Mouse (Mus musculus) mature B cell (primary cell): ENCODE measurements around the gene Zdhhc9.
"Not testable (repeated sequence)": the region's sequence is repeated elsewhere in the genome, so short reads cannot be mapped to it uniquely, and the experiment has no call there.

Experiments used
- in situ Hi-C: fragments of 300-500 bp; cut with MboI; formaldehyde crosslinking; loops from 2 replicates; pipeline ENCODE4 v1.14.3; 2019

Gene Zdhhc9

DNA sequence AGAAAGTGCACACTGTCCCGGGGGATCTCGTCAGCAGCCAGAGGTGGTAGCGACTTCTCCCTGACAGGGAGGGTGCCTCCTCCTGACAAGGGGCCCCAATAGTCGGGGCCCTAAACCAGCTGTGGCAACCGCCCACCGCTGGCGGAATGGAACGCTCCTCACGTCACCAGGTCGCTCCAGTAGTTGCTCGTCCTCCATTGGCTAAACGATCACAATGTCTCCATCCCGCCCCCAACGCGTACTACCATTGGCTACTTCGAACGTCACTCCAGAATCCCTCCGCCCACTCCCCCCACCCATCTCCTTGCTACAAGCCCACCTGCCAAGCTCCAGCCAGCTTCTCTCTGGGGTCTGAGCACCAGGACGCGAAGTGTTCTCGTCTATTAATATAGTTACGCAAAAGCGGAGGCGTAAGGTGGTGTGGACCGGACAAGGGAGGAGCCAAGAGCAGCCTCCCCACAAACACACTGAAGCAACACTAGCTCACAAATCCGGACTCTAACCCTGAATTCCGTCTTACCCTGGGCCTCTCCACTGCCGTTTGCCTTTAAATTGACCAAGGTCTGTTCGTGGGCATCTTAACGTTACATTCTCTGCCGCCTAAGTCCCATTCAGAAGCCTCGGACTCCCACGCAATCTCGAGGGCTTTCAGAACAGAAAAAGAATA lies at the start of gene Zdhhc9:
TSS of gene Zdhhc9 (minus strand) at position 360 of the 667 bp plus-strand sequence.
- in situ Hi-C loops, result no loop called here

DNA sequence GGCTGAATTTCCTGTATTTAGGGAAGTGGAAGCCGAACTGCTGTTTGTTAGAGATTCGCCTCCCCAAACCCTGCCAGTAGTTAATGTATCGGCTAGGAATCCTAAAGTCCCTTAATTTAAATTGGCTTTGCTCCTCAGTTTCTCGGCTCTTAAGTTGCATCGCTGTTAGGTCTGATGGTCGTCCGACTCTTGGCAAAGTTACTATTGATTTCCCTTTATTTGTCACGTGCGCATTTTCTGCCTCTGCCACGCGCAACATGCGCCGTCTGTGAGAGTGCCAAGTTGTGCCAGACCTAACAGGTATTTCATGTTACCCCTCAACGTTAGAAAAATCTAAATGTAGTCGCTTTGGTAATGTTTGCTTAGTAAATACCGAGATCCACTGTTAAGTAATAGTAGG lies 48.3 kb upstream of the Zdhhc9 start:
- in situ Hi-C loops, result no loop called here

DNA sequence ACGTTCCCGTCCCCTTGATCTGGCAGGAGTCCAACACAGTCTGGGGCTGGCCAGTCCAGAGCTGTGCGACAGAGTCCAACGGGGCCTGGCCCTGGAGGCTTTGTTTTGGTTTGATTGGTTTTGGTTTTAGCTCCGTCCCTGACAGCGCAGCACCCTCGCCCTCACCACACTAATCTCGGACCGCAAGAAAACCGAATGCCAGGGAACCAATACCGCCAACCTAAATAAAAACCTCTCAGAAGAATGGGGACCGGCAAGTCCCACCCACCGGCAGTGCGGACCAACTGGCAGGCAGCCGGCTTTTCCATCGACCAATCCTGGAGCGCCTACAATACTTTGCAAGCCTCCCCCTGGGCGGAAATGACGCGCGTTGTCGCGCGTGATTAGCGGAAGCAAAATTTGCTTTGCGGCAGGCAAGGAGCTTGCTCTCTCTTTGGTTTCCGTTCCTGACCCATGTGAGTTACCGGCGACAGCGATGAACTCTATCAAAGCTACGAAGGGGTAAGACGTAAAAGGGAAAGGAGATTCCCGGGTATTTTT lies 47.9 kb upstream of the Zdhhc9 start, which contains the start of gene Utp14a:
TSS of gene Utp14a (plus strand) at position 395 of the 540 bp plus-strand sequence.
- in situ Hi-C loops, result no loop called here

DNA sequence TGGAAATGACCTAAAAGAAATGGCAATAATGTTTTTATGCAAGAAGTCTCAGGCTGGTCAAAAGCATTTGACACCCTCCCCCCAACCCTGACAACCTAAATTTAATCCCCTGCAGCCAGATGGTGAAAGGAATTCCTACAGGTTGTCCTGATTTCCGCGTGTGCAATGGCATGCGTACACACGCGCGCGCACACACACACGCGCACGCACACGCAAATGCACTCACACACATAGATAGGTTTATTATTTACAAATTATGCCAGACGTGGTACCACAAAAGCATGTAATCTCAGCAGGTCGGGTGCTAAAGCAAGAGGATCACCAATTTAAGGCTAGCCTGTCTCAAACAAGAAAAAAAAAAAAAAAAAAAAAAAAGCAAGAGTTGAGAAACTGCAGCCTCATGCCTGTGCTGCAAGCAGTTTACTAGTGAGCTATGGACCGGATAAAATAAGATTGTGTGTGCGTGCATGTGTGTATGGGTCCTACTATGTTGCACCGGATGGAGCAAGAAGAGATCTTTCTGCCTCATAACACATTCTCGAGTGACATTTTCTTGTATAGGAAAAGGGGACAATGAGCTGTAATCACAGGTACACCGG lies 47.3 kb upstream of the Zdhhc9 start:
- in situ Hi-C loops, result no loop called here

DNA sequence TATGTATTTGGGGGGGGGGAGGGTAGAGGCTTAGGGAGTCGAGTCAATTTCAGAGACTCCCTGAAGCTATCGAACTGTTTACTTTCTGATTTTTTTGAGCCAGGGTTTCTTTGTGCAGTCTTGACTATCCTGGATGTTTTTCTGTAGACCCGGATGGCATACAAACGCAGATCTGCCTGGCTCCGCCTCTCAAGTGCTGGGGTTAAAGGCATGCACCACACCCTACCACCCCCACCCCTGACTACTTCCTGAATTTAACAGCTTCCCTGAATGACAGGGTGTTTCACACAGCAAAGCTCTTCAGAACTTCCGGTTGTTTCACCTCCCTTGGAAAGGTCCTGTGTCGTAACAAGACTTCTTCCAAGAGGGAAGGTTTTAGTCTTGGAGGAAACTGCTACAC lies 25.7 kb upstream of the Zdhhc9 start:
- in situ Hi-C loops, result no loop called here

DNA sequence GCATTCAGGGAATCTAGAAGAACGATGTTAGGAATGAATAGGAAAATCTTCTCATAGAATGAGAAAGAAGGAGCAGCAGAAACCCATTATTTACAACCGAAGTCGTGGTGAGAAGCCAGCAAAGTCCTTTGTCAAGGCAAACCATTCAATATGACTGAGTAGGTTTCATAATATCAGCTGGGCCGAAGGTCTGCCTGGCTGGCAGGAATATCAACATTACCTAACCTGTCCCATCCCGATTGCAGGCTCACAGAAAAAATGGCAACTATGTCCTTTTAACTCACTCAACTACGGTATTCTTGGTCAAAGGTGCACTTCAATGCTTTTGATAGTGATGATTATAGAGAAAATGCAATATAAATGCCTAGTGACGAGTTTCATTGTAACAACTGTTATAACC lies 17.5 kb upstream of the Zdhhc9 start:
- in situ Hi-C loops, result no loop called here

DNA sequence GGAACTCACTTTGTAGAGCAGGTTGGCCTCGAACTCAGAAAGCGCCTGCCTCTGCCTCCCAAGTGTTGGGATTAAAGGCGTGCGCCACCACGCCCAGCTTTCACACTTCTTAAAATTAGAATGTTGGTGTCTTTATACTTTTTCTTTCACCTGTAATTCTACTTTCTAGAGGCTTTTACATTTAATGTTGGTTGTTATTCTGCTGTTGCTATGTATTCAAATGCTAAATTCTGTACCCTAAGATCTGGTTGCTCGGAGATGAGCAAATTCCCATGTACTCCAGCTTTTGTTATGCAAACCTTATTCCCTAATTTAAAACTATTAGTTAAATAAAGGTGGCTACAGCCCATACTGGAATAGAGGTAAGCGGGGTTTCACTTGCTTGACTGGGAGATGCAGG lies 14.0 kb upstream of the Zdhhc9 start:
- in situ Hi-C loops, result no loop called here

DNA sequence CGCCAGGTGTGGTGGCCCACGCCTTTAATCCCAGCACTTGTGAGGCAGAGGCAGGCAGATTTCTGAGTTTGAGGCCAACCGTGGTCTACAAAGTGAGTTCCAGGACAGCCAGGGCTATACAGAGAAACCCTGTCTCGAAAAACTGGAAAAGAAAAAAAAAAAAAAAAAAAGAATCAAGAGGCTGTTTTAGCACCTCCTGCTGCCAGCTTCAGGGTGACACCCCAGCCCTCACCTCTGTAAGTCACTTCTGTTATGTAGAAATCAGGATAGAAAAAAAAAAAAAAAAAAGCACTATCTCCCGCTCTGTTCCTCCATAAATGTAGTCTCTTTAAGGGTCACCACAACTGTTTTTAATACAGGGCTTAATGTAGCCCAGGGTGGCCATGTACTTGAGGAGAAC lies 10.8 kb upstream of the Zdhhc9 start:
- in situ Hi-C loops, result no loop called here

DNA sequence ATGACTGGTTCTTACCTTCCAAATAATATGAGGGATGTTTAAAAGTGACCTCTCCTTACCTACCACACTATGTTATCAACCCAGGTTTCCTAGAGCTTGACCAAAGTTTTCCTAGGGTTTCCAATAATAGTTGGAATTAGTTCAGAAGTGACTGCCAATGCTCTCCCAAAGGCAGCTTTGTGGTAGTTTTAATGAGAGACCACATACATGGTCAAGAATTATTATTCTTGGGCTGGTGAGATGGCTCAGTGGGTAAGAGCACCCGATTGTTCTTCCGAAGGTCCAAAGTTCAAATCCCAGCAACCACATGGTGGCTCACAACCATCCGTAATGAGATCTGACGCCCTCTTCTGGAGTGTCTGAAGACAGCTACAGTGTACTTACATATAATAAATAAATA lies 1.1 kb upstream of the Zdhhc9 start:
- in situ Hi-C loops, result not testable (repeated sequence)

DNA sequence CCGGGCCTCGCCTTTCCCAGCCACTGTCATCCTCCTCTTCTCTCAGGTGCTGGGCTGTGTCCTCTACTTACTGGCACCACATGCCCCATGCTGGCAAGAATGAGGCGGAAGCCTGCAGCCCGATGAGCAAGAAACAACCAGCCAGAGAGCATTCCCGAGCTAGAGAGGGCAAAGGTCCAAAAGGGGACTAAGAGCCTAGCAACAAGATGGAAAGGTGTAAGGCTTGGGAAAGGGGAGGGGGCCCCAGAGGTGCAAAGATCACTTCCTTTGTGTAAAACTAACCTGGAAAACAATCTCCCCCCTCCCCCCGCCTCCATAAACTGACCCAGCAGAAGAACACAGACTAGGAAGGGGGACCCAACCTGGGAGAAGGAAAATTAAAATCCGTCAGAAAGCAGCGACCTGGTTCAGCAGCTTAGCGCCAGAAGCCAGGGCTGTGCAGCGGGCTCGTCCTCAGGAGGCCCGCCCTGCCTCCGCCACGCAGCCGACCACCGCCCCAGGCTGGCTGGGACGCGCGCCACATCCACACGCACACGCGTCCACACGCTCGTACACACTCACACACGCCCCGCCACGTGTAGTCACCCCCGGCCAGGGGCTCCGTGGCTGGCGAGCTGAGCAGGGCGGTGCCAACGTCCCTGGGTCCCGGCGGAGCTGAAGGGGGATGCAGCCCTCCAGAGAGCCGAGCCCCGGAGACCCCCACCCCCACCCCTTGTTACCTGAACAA lies 754 bp downstream of the Zdhhc9 start:
- in situ Hi-C loops, result no loop called here

DNA sequence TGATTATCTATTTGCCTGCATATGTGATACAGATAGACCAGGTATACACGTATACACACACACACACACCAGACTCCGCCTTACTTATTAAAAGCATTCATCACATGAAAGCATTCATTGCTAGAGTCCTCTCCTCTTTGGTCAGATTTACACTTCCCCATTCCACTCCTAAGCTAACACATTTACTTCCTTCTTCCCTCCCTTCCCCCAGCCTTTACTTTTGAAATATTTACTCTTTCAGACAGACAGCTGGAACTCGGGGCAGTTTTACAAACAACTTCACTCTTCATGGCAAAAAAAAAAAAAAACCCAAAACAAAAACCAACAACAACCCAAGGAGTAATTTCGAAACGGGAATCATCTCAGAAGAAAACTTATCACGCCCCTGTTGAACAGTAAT lies 4.2 kb downstream of the Zdhhc9 start:
- in situ Hi-C loops, result no loop called here

DNA sequence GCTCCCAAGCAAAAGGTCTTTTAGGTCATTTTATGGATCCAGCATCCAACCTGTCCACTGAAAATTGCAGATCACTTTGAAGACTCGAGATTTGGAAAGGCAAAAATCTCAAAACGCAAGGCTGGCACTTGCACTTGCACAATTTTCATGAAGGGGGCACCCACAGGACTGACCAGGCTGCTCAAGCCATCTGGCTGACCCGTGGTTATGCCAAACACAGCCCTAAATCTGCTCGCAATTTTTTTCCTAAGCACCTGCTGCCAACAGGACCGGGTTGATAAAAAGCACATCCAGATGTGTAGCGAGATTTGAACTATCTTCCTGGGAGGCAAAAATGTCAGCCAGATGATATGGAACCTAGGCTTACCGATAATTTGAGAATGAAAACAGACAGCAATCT lies 4.9 kb downstream of the Zdhhc9 start:
- in situ Hi-C loops, result no loop called here

DNA sequence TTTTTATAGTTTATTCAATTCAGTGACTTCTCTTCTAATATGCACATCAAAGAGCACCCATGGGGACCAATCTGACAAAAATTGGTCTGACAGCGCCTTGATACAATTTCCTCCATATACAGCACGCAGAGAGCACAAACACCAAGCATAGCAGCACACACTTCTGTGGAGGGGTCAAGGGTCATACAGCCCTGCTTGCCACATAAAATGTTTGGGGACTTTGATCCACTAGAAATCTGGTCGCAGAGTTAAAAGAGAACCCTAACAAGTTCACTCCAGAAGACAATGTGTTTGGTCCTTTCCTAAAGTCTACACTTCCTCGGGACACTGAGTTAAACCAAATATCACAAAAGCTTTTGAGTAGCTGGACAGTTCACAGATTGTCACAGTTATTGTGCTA lies 5.7 kb downstream of the Zdhhc9 start:
- in situ Hi-C loops, result no loop called here

DNA sequence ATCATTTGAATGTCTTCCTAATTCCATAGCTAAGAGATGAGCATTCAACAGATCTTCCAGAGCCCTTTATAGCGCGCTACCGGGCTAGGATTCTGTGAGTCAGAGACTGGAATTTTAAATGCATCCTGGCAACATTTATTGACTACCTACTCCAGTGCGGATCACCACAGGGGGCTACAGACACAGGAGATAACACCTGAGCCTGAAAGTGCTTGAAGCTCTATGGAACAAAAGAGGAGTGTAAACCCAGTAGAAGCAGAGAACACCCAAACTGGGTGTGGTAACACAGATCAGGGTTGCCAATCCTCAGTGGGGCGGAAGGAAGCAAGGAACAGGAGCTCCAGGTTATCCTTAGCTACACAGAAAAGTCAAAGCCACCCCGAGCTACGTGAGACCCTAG lies 6.2 kb downstream of the Zdhhc9 start:
- in situ Hi-C loops, result no loop called here

DNA sequence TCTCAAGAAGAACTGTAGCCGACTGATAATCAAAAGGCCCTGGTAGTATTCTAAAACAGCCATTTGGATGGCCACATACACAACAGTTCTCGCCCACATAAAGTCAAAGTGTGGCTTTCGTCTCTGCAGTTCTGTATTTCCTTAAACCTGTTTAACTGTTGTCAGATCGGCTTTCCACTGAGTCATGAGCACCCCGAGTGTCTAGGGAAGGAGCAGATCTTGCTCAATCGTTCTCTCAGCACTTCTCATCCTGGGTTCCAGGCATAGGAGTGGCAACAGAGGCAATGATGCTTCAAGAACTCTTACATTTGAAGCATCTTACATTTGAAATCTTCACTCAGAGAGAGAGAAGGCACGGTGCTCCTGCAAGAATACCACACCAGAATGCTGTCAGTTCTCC lies 6.7 kb downstream of the Zdhhc9 start:
- in situ Hi-C loops, result no loop called here

DNA sequence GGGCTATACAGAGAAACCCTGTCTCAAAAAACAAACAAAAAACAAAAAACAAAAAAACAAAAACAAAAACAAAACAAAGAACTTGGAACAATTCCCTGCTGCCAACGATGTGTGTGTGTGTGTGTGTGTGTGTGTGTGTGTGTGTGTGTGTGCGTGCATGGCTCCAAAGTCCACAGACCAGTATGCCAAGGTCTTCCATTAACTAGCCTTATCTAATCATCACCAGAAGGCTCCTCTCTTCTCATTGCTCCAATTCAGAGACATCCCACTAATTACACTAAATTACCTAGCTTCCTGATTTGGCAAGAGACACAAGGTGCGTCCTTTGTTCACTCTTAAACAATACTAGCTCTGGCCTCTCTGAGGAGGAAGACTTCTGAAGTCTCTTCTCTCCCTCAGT lies 8.0 kb downstream of the Zdhhc9 start:
- in situ Hi-C loops, result no loop called here

DNA sequence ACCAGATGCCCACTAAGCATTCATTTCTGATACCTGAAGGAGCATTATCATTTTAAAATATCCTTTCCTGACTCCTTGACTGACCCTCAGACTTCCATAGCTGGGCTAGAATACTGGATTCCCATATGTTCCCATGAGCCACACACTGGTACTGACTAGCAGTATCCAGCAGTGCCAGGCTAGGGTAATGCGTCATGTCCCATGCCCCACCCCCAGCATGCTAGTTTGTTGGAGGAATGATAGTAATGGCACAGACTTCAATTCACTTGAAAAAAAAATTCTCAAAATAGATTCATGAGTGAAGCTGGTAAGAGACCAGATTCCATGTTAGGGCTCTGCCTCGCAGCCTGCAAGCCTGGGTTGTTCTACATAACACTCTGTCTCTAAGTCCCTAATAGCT lies 9.7 kb downstream of the Zdhhc9 start:
- in situ Hi-C loops, result no loop called here

DNA sequence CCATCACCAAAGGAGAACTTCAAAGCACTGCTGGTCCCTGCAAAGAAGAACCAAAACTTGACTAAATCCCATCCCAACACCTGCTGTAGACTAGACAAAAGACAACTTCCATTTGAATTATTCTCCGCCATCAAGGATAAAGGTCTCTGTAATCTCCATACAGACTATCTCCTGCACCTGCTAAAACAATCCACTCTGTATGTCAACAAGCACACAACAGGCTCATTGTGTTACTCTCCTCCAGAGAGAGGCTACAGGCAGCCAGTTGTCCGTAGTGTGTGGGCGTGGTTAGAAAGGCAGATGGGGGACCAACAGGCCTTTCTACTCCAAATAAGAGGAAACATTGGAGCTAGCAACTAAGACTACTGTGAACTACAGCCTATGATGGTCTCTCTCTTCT lies 10.8 kb downstream of the Zdhhc9 start:
- in situ Hi-C loops, result no loop called here

DNA sequence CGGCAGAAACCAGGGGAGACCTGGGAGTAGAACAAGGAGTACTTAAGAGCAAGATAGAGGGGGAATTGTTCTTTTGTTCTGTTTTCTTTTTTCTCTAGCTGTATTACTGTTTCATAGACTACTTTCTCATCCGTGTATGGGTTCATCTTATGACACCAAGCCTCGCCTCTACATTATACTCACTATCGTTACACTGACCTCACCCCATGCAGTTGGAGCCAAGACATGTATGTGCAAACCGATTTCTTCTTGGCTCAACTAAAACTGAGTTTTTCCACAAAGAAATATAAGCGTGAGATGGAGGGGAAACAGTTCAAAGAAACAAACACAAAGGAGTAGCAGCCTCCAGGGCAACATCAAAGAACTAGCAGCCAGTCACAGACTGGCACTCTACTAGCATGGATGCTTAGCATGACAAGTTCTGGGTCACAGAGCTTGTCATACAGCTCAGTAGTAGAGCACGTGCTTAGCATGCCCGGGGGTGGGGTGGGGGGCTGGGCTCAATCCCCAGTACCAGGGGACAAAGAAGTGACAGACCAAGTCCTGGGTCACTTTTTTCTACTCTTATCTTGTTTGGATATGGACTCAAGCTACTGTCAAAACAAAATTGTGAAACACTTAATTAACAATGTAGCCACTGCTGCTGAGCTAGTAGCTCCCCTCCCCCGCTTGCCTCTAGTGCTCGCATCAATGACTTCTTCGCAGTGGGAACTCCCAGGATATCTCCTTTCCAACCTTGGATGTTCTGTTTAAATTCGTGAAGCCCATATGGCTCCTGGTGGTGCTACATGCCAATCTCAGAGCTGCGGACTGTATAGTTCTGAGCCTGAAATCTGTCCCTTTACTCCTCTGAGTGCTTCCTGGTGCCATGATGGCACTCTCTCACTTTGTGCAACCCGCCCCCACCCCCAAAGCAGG lies 15.2 kb downstream of the Zdhhc9 start:
- in situ Hi-C loops, result no loop called here

DNA sequence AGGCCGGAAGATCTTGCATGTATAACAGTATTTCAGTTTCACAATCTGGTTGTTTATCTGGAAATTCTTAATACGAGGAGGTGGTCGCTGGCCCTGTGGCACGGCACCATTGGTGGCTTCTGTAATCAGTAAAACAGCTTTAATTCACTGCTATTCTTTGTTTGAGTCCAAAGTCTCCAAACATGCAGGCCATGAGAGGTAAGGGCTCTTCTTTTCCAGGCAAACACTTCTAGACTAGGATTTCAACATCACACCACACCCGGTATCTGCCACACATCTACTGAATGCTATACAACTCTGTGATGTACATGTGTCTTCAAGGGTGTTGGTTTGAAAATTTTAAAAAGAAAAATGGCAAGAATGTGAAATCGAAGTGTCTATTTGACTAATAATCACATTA lies 17.4 kb downstream of the Zdhhc9 start:
- in situ Hi-C loops, result no loop called here

DNA sequence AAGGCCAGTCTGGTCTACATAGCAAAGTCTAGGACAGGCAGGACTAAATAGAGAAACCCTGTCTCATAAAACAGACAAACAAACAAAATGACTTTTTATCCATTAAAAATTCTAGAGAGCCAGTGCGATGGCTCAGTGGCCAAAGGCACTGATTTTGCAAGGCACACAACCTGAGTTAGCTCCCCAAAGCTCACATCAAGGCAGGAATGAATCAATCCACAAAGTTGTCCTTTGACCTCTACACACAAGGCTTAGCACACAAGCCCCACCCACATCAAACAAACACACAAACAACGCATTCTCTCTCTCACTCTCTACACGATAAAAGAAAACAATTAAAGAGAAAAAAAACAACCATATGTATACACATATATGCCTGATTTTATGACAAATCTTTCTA lies 24.0 kb downstream of the Zdhhc9 start:
- in situ Hi-C loops, result no loop called here

DNA sequence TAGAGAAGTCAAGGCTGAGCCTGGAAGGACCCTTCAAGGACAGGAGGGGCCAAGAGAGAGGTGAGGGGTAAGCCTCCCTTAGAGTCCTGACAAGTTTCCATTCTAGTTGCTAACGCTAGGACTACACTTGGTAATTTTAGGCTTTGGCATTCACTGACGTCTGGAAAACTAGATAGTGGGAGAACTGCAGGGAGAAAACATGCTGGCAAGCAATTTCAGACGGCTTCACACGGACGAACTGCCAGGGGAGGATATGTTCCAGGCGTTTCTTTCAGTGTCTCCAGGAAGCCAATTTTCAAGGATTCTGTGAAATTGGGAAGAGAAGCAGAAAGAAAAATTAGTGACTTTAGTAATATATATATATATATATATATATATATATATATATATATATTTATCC lies 26.8 kb downstream of the Zdhhc9 start:
- in situ Hi-C loops, result no loop called here
